Mouse (Mus musculus): Measurements from ENCODE around the gene Vamp5. TPM values are rescaled to one million over a fixed set of nuclear protein-coding genes. Genes with fewer than 3 reads are reported as not detected.
A peak's percentile ranks its signal among the peaks of the same experiment; 100 is the strongest.

Gene Vamp5
- total RNA-seq, 2 experiments from 2014 or later = 3.4 to 4.5 TPM

GRCm38 (mm10) chr6:72355066-72355911, 25.0 kb downstream of the Vamp5 start, which contains the start of gene Tmem150a:
Gene Tmem150a (plus strand): TSS chr6:72355447.
- peak; percentile 60 to 91 for DNase-seq (ENCODE audit: extremely low spot score in 1 of 2, low spot score in 2 of 2)
- intact Hi-C loops (cut with DNase I) = no loop called here

- intact Hi-C loops (cut with DNase I) = no loop called here
- DNase-seq (ENCODE audit: extremely low spot score in 1 of 2, low spot score in 2 of 2) = no peak
Measured at GRCm38 (mm10) chr6:72354025-72354424, 26.2 kb downstream of the Vamp5 start.

GRCm38 (mm10) chr6:72352636-72353405, 27.4 kb downstream of the Vamp5 start:
- DNase-seq (ENCODE audit: extremely low spot score in 1 of 2, low spot score in 2 of 2) = peak in 1 of 2 experiments; percentile 46
- intact Hi-C loops (cut with DNase I) = no loop called here

- intact Hi-C loops (cut with DNase I) = no loop called here
- no peak for DNase-seq (ENCODE audit: extremely low spot score in 1 of 2, low spot score in 2 of 2)
Measured at GRCm38 (mm10) chr6:72350214-72350613, 30.1 kb downstream of the Vamp5 start.

- peak in 1 of 2 experiments; percentile 47 for DNase-seq (ENCODE audit: extremely low spot score in 1 of 2, low spot score in 2 of 2)
- intact Hi-C loops (cut with DNase I) = no loop called here
Measured at GRCm38 (mm10) chr6:72348411-72348810, 31.9 kb downstream of the Vamp5 start.

- intact Hi-C loops (cut with DNase I) = no loop called here
- peak; percentile 62 to 84 for DNase-seq (ENCODE audit: extremely low spot score in 1 of 2, low spot score in 2 of 2)
Measured at GRCm38 (mm10) chr6:72347166-72347941, 32.9 kb downstream of the Vamp5 start, which contains the start of gene 0610030E20Rik. Gene 0610030E20Rik (plus strand): TSS chr6:72347317.

- no peak for DNase-seq (ENCODE audit: extremely low spot score in 1 of 2, low spot score in 2 of 2)
- intact Hi-C loops (cut with DNase I) = no loop called here
Measured at GRCm38 (mm10) chr6:72346261-72346660, 34.0 kb downstream of the Vamp5 start.

- intact Hi-C loops (cut with DNase I) = no loop called here
- DNase-seq (ENCODE audit: extremely low spot score in 1 of 2, low spot score in 2 of 2) = no peak
Measured at GRCm38 (mm10) chr6:72345633-72346032, 34.6 kb downstream of the Vamp5 start.

- peak; percentile 95 to 96 for DNase-seq (ENCODE audit: extremely low spot score in 1 of 2, low spot score in 2 of 2)
- intact Hi-C loops (cut with DNase I) = no loop called here
Measured at GRCm38 (mm10) chr6:72345074-72345567, 35.1 kb downstream of the Vamp5 start, which contains the start of gene Usp39. Gene Usp39 (minus strand): TSS chr6:72345184.

- DNase-seq (ENCODE audit: extremely low spot score in 1 of 2, low spot score in 2 of 2) = no peak
- intact Hi-C loops (cut with DNase I) = no loop called here
Measured at GRCm38 (mm10) chr6:72344396-72345073, 35.7 kb downstream of the Vamp5 start.

- intact Hi-C loops (cut with DNase I) = no loop called here
- DNase-seq (ENCODE audit: extremely low spot score in 1 of 2, low spot score in 2 of 2) = no peak
Measured at GRCm38 (mm10) chr6:72340481-72340880, 39.8 kb downstream of the Vamp5 start.

- no peak for DNase-seq (ENCODE audit: extremely low spot score in 1 of 2, low spot score in 2 of 2)
- intact Hi-C loops (cut with DNase I) = loop anchor here (10.0 kb wide), 1 partner anchor 448 kb away; no protein-coding TSS in a partner anchor
Measured at GRCm38 (mm10) chr6:72333111-72333510, 47.2 kb downstream of the Vamp5 start.

- DNase-seq (ENCODE audit: extremely low spot score in 1 of 2, low spot score in 2 of 2) = no peak
- intact Hi-C loops (cut with DNase I) = loop anchor here (10.0 kb wide), 1 partner anchor 445 kb away; no protein-coding TSS in a partner anchor
Measured at GRCm38 (mm10) chr6:72330133-72330532, 50.1 kb downstream of the Vamp5 start.

- intact Hi-C loops (cut with DNase I) = no loop called here
Measured at GRCm38 (mm10) chr6:72329019-72329418, 51.2 kb downstream of the Vamp5 start.

GRCm38 (mm10) chr6:72326274-72326673, 54.0 kb downstream of the Vamp5 start:
- intact Hi-C loops (cut with DNase I) = no loop called here
- DNase-seq (ENCODE audit: extremely low spot score in 1 of 2, low spot score in 2 of 2) = peak in 1 of 2 experiments; percentile 30

More at GRCm38 (mm10) chr6:72329019-72329418, 51.2 kb downstream of the Vamp5 start:
- DNase-seq (ENCODE audit: extremely low spot score in 1 of 2, low spot score in 2 of 2) = no peak

- intact Hi-C loops (cut with DNase I) = loop anchor here (5.0 kb wide), 1 partner anchor 137 kb away; no protein-coding TSS in a partner anchor
- no peak for DNase-seq (ENCODE audit: extremely low spot score in 1 of 2, low spot score in 2 of 2)
Measured at GRCm38 (mm10) chr6:72323786-72324508, 56.3 kb downstream of the Vamp5 start.

- DNase-seq (ENCODE audit: extremely low spot score in 1 of 2, low spot score in 2 of 2) = no peak
- intact Hi-C loops (cut with DNase I) = loop anchor here (5.0 kb wide), 1 partner anchor 136 kb away; no protein-coding TSS in a partner anchor
Measured at GRCm38 (mm10) chr6:72322936-72323335, 57.3 kb downstream of the Vamp5 start.
